Mouse (Mus musculus): ENCODE results near the gene Padi1.

Gene Padi1

GRCm38 (mm10) chr4:140825942-140826341, 19.6 kb downstream of the Padi1 start:
- in situ Hi-C loops (cut with MboI; ENCODE audit: low sequenced_read_pairs) = no loop called here

DNA sequence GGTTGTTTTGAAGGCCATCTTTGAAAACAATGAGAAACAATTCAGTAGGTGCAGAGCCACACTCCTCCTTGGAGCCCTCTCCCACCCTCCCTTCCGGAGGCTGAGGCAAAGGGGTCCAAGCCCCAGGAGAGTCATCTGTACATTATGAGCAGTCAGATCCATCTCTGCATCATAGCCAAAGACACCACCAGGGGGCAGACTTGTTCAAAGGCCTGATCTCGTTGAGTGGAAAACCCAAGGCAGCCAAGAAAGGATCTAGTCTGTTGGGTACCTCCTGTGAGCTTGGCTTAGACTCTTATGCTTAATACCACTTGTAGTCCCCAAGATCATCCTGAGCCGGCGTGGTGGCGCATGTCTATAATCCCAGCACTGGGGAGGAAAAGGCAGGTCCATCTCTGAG, 23.6 kb downstream of the Padi1 start:
- in situ Hi-C loops (cut with MboI; ENCODE audit: low sequenced_read_pairs) = no loop called here

GRCm38 (mm10) chr4:140817413-140817812, 28.2 kb downstream of the Padi1 start:
- in situ Hi-C loops (cut with MboI; ENCODE audit: low sequenced_read_pairs) = no loop called here

GRCm38 (mm10) chr4:140815996-140816917, 29.3 kb downstream of the Padi1 start:
- in situ Hi-C loops (cut with MboI; ENCODE audit: low sequenced_read_pairs) = no loop called here

GRCm38 (mm10) chr4:140815496-140815895, 30.1 kb downstream of the Padi1 start:
- in situ Hi-C loops (cut with MboI; ENCODE audit: low sequenced_read_pairs) = no loop called here

DNA sequence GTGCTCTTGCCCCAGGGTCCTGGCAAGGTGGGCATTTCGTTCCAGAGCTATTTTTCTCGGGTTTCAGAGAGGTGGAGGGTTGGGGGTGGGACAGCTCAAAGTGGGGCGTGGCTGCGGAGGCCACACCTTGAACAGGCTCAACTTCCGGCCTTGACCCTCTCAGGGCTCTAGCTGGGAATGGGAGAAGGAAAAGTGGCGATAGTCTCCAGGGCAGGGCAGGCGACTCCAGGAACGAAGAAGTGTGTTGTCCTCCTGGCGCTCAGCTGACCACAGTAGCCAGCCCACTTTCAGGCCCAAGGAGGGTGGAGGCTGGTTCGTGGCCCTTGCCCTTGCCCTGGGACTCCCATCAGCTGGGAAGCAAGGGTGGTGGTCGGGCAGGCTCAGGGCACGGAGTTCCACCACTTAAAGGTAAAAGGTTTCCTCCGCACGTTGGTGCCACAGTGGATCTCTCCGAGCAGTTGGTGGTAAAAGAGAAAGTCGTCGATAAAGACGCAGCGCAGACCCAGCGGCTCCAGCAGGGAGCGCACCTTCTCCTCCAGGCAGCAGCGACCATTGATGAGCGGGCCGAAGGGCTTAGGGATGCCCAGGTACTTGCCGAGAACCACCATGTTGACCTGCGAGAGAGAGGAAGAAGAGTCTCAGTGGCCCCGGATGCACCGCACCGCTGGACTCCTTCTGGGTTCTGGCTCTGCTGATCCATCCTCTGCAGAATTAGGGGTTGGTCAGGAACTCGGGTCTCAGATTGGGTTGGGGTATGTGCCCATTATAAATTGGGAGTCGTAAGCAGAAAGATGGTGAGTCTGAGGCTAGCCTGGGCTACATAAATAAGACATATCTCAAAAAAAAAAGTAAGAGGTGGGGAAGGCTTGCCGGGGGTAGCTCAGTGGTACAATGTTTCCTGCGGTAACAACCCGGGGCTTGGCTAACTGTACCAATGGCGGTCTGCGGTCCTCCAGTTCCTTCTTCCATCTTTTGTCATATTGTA, 31.0 kb downstream of the Padi1 start:
- in situ Hi-C loops (cut with MboI; ENCODE audit: low sequenced_read_pairs) = no loop called here

GRCm38 (mm10) chr4:140813358-140814185, 32.0 kb downstream of the Padi1 start:
- in situ Hi-C loops (cut with MboI; ENCODE audit: low sequenced_read_pairs) = no loop called here

- in situ Hi-C loops (cut with MboI; ENCODE audit: low sequenced_read_pairs) = no loop called here
These were observed 33.0 kb downstream of the Padi1 start for GRCm38 (mm10) chr4:140812609-140813008.

GRCm38 (mm10) chr4:140812191-140812590, 33.4 kb downstream of the Padi1 start:
- in situ Hi-C loops (cut with MboI; ENCODE audit: low sequenced_read_pairs) = no loop called here

DNA sequence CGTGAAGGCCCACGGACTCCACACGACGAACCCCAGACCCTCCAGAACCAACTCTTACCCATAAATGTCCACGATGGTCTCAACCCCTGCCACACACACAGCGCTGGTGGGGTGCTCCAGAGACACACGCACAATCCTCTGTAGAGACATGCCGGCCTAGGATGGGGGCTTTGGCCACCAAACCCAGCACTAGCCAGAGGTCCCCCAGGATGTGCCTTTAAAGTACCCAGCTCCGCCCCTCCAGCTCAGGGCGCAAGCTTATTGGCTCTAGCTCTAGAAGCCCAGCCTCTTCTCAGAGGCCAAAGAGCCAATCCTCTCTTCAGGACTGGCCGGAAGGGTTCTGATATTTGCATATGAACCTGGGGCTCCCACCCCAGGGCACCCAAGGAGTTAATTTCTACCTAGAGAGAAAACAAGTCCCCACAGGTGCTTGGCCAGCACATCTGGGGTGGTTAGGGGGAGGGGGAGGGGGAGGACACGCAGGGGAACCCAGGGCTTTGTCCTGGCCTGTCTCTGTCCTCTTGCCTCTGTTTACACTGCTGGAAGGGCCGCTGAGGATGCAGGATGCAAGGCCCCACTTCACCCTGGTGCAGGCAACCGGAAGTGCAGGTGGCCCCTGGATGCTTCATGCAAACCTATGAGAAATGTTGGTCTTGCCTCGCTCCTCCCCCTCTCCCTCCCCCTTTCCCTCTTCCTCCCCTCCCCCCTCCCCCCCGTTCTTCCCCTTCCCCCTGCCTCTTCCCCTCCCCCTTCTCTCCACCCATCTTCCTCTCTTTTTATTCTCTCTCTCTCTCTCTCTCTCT, 34.9 kb downstream of the Padi1 start, which contains the start of gene Padi3:
Gene Padi3, minus strand, starts transcription at position 191 of the 803 bp plus-strand sequence.
- in situ Hi-C loops (cut with MboI; ENCODE audit: low sequenced_read_pairs) = no loop called here

GRCm38 (mm10) chr4:140809118-140809517, 36.5 kb downstream of the Padi1 start:
- in situ Hi-C loops (cut with MboI; ENCODE audit: low sequenced_read_pairs) = no loop called here

- in situ Hi-C loops (cut with MboI; ENCODE audit: low sequenced_read_pairs) = no loop called here
These were observed 41.0 kb downstream of the Padi1 start for GRCm38 (mm10) chr4:140804601-140805000.

GRCm38 (mm10) chr4:140801364-140801763, 44.2 kb downstream of the Padi1 start:
- in situ Hi-C loops (cut with MboI; ENCODE audit: low sequenced_read_pairs) = no loop called here

DNA sequence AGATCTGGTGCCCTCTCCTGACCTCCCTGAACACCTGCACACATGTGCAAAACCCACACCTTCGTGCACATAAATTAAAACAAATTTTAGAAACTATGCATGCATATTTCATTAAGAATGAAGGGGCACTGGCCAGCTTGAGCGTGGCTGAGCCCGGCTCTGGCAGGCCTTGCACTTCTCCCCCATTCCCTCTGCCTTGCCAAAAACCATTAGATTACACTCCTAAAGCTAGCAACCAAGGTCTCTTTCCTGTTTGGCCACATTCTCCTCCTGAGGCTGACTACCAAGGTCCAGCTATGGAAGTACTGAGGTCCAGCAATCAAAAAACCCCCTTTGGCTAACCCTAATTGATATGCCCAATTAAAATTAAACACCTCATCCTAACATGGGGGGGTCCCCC, 48.8 kb downstream of the Padi1 start:
- in situ Hi-C loops (cut with MboI; ENCODE audit: low sequenced_read_pairs) = no loop called here

DNA sequence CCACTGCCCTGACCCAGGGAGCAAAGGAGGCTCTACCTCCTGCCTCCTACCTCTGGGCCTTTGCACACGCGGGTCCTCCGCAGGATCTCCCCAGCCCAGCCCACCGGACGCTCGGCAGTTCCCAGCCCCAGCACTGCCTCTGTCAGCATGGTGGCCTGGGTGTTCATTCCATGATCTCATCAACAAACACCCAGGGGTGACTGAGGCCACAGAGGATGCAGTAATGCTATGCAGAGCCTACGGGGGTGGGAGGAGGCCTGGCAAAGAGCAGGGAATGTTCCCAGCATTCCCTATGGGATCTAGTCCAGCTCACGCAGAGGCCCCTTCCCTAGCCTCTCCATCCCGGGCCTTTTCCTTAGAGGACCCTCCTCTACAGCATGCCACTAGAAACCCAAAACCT, 50.9 kb downstream of the Padi1 start:
- in situ Hi-C loops (cut with MboI; ENCODE audit: low sequenced_read_pairs) = no loop called here

- in situ Hi-C loops (cut with MboI; ENCODE audit: low sequenced_read_pairs) = no loop called here
These were observed 51.8 kb downstream of the Padi1 start for GRCm38 (mm10) chr4:140793795-140794194.

- in situ Hi-C loops (cut with MboI; ENCODE audit: low sequenced_read_pairs) = no loop called here
These were observed 53.0 kb downstream of the Padi1 start for GRCm38 (mm10) chr4:140792584-140792983.

- in situ Hi-C loops (cut with MboI; ENCODE audit: low sequenced_read_pairs) = no loop called here
These were observed 54.5 kb downstream of the Padi1 start for GRCm38 (mm10) chr4:140791071-140791470.

DNA sequence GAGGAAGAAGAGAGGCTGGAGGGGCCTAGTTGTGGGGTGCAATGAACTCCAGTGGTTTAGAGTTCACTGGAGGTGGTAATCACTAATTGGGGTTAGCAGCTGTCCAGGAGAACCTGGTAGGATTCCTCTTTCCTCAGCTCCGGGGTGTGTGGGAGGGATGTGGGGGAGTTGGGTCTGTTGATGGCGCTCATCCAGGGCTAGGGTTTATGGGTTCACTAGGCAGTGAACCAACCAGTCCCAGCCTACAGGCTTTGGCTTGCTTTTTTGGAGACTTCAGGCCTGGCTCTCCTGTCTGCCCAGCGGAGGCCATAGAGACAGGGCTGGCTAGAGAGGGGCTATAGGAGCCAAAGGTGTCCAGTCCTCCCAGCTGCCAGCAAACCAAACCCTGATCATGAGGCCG, 55.6 kb downstream of the Padi1 start:
- in situ Hi-C loops (cut with MboI; ENCODE audit: low sequenced_read_pairs) = loop anchor here (5.0 kb wide), 1 partner anchor 117 kb away; the partner anchor contains the start of gene Padi2
